Mouse (Mus musculus): ENCODE results near the gene Flad1. TPM values are rescaled to one million over a fixed set of nuclear protein-coding genes. Genes with fewer than 3 reads are reported as not detected.
A peak's percentile ranks its signal among the peaks of the same experiment; 100 is the strongest.

The Flad1 gene
- polyA plus RNA-seq, 1 experiment, result 39.1 TPM

- H3K27ac ChIP-seq (ENCODE audit: insufficient read depth, low read length), result no peak within 1 kb of the TSS
- no peak for DNase-seq (ENCODE audit: low read depth in 1 of 2, low spot score in 2 of 2)
- H3K4me1 ChIP-seq (ENCODE audit: control insufficient read depth, insufficient read depth, insufficient read length), result no peaks in the 10 kb centered on the region
- 75% methylated on average over 10 of the region's 10 CpGs for WGBS
- H3K4me3 ChIP-seq (ENCODE audit: extremely low read depth, insufficient read depth, insufficient read length), result no peak within 1 kb of the TSS
- H3K36me3 ChIP-seq (ENCODE audit: control insufficient read depth, insufficient read depth, low read length), result no peaks in the 10 kb centered on the region
- TF ChIP-seq CTCF (IDR thresholded peaks at IDR 0.05; ENCODE audit: extremely low read depth, insufficient read depth, insufficient read length, insufficient replicate concordance) (no peak), POLR2A (IDR thresholded peaks at IDR 0.05; ENCODE audit: low read depth, low read length) (no peak)
- H3K27me3 ChIP-seq (ENCODE audit: control insufficient read depth, insufficient read depth, low read length), result no peaks in the 10 kb centered on the region
Measured at GRCm38 (mm10) chr3:89454401-89455177, 42.9 kb upstream of the Flad1 start, which contains the start of gene Pmvk. Pmvk (plus strand) TSS chr3:89454541.

- Histone ChIP-seq H3K4me1 (ENCODE audit: control insufficient read depth, insufficient read depth, insufficient read length) (no peaks in the 10 kb centered on the region), H3K27me3 (ENCODE audit: control insufficient read depth, insufficient read depth, low read length) (no peaks in the 10 kb centered on the region), H3K27ac (ENCODE audit: insufficient read depth, low read length) (no peak overlapping the region), H3K36me3 (ENCODE audit: control insufficient read depth, insufficient read depth, low read length) (peaks cover 12% of the 10 kb centered on the region), H3K4me3 (ENCODE audit: extremely low read depth, insufficient read depth, insufficient read length) (no peak overlapping the region)
- 95% methylated on average over 1 of the region's 1 CpGs for WGBS
- DNase-seq (ENCODE audit: low read depth in 1 of 2, low spot score in 2 of 2), result no peak
- no peak for TF ChIP-seq POLR2A (IDR thresholded peaks at IDR 0.05; ENCODE audit: low read depth, low read length)
- TF ChIP-seq CTCF (IDR thresholded peaks at IDR 0.05; ENCODE audit: extremely low read depth, insufficient read depth, insufficient read length, insufficient replicate concordance), result no peak
Measured at GRCm38 (mm10) chr3:89451916-89452315, 40.2 kb upstream of the Flad1 start.

- Histone ChIP-seq H3K36me3 (ENCODE audit: control insufficient read depth, insufficient read depth, low read length) (peaks cover 31% of the 10 kb centered on the region), H3K4me3 (ENCODE audit: extremely low read depth, insufficient read depth, insufficient read length) (no peak overlapping the region), H3K4me1 (ENCODE audit: control insufficient read depth, insufficient read depth, insufficient read length) (no peaks in the 10 kb centered on the region), H3K27ac (ENCODE audit: insufficient read depth, low read length) (no peak overlapping the region), H3K27me3 (ENCODE audit: control insufficient read depth, insufficient read depth, low read length) (no peaks in the 10 kb centered on the region)
- DNase-seq (ENCODE audit: low read depth in 1 of 2, low spot score in 2 of 2), result peak in 1 of 2 experiments; percentile 61
- 20% methylated on average over 7 of the region's 7 CpGs for WGBS
- TF ChIP-seq POLR2A (IDR thresholded peaks at IDR 0.05; ENCODE audit: low read depth, low read length) (no peak), CTCF (IDR thresholded peaks at IDR 0.05; ENCODE audit: extremely low read depth, insufficient read depth, insufficient read length, insufficient replicate concordance) (peak; percentile 82; the same call in 1 of the 2 replicates)
Measured at GRCm38 (mm10) chr3:89449541-89449940, 37.9 kb upstream of the Flad1 start.

DNA sequence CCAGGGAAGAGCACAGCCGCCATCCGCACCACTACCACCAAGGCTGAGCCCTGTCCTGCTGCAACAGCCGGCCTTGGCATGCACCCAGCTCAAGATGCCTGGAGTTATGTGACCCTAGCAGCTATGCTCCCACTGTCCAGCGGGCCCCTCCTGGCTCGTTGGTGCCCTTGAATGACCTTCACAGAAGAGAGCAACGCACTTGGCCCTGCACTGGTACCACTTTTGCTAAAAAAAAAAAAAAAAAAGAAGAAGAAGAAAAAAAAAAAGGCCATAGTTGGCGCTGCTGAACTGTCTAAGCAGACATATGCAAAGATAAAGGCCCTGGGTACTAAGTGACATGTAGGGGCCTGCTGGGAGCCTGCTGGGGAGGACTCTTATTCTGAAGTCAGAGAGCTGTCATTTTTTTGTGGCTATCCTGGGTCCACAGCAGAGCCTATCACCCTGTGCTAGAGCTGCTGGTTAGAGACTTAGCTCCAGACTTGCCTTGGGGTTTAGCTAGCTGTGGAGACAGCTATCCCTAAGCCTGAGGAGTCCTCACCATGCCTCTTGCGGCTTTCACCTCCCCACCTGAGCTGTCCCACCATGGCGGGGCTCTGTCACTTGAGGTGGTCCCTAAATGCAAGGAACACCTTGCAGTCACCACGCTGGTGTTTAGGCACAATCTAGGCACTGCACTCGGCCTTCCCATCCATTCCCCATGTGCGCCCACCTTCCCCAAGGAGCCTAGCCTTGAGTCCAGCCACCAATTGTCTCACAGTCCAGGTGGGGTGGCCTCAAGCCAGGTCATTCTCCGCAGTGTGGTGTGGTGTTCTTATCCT, 37.3 kb upstream of the Flad1 start:
- Histone ChIP-seq H3K4me1 (ENCODE audit: control insufficient read depth, insufficient read depth, insufficient read length) (no peaks in the 10 kb centered on the region), H3K36me3 (ENCODE audit: control insufficient read depth, insufficient read depth, low read length) (peaks cover 34% of the 10 kb centered on the region), H3K27me3 (ENCODE audit: control insufficient read depth, insufficient read depth, low read length) (no peaks in the 10 kb centered on the region), H3K4me3 (ENCODE audit: extremely low read depth, insufficient read depth, insufficient read length) (no peak overlapping the region), H3K27ac (ENCODE audit: insufficient read depth, low read length) (0 out of 2 replicates have a peak overlapping the region, but pooled peaks have one; percentile 3)
- TF ChIP-seq POLR2A (IDR thresholded peaks at IDR 0.05; ENCODE audit: low read depth, low read length) (no peak), CTCF (IDR thresholded peaks at IDR 0.05; ENCODE audit: extremely low read depth, insufficient read depth, insufficient read length, insufficient replicate concordance) (no peak)
- 46% methylated on average over 13 of the region's 13 CpGs for WGBS
- DNase-seq (ENCODE audit: low read depth in 1 of 2, low spot score in 2 of 2), result no peak

- 99% methylated on average over 2 of the region's 2 CpGs for WGBS
- Histone ChIP-seq H3K36me3 (ENCODE audit: control insufficient read depth, insufficient read depth, low read length) (peaks cover 28% of the 10 kb centered on the region), H3K4me1 (ENCODE audit: control insufficient read depth, insufficient read depth, insufficient read length) (peaks cover 7% of the 10 kb centered on the region; the same call in 1 of the 2 replicates), H3K27me3 (ENCODE audit: control insufficient read depth, insufficient read depth, low read length) (no peaks in the 10 kb centered on the region), H3K4me3 (ENCODE audit: extremely low read depth, insufficient read depth, insufficient read length) (no peak overlapping the region), H3K27ac (ENCODE audit: insufficient read depth, low read length) (no peak overlapping the region)
- no peak for DNase-seq (ENCODE audit: low read depth in 1 of 2, low spot score in 2 of 2)
- no peak for TF ChIP-seq CTCF (IDR thresholded peaks at IDR 0.05; ENCODE audit: extremely low read depth, insufficient read depth, insufficient read length, insufficient replicate concordance)
Measured at GRCm38 (mm10) chr3:89440691-89441090, 29.0 kb upstream of the Flad1 start.

DNA sequence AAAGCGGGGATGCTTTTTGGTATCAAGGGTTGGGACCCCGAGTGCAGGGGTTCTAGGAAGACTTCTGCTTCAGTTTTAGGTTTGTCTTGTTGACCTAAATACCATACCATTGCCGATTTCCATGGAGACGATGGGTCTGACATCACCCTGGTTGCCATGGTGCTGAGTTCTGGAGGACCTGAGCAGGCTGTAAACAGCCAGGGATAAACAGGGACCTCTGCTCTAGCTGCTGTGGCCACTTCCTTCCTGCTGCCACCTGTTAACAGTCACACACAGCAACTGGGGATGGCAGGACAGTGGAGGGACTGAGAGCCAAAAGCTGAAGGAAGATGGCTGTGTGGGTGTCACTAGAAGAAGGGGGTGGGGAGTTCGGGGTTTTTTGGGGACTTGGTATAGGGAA, 25.6 kb upstream of the Flad1 start:
- H3K27ac ChIP-seq (ENCODE audit: insufficient read depth, low read length), result peak overlapping the region; percentile 87
- no peaks in the 10 kb centered on the region for H3K27me3 ChIP-seq (ENCODE audit: control insufficient read depth, insufficient read depth, low read length)
- TF ChIP-seq POLR2A (IDR thresholded peaks at IDR 0.05; ENCODE audit: low read depth, low read length) (no peak), CTCF (IDR thresholded peaks at IDR 0.05; ENCODE audit: extremely low read depth, insufficient read depth, insufficient read length, insufficient replicate concordance) (no peak)
- DNase-seq (ENCODE audit: low read depth in 1 of 2, low spot score in 2 of 2), result peak; percentile 42 to 59
- peak overlapping the region; percentile 86 for H3K4me3 ChIP-seq (ENCODE audit: extremely low read depth, insufficient read depth, insufficient read length)
- 6% methylated on average over 5 of the region's 5 CpGs for WGBS
- H3K4me1 ChIP-seq (ENCODE audit: control insufficient read depth, insufficient read depth, insufficient read length), result peaks cover 7% of the 10 kb centered on the region; the same call in 1 of the 2 replicates
- peaks cover 16% of the 10 kb centered on the region for H3K36me3 ChIP-seq (ENCODE audit: control insufficient read depth, insufficient read depth, low read length)
